Comparison of ENCODE assay signal across 22 mouse cellular contexts in the genomic region with DNA sequence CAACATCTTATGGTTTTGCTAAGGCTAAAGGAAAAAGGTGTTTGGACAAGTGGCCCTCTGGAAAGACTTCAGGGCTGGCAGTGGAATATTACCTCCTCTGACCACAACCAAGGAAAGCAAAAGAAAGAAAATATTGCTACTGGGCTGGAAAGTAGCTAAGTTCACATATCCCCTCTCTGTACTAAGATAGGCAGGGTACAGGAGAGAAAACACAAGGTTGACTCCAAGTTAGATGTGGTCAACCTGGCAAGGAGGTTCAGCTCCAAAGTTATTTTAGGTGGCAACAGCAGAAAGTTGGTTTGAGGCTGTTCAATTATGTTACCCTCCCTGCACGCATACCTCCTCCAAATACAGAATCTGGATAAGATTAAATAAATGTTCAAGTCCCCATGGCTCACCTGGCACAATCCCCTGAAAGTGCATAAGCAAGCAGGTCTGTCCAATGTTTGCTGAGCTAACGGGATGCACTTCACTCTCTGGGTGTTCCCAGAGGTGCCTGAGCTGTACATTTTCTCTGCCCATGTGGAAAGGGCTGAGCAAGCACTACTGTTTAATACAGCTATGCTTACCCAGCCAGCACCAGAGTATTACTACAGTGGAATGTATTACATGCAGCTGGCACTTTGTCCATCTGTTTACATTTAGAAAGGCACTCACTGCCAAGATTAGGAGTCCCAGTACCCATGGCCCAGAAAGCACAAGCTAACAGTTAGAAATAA.
DNase-seq lines count a peak whose midpoint lies in the region; ATAC-seq lines count a peak whose summit lies in the region.
"Had no signal": no experiment of that assay in that cellular context is flagged by ENCODE, and none has a peak within 500 bp of the region (broad histone marks: within the 10 kb centered on the region; RNA-seq: fewer than 3 reads in every experiment).

No protein-coding gene starts in this region.

- no peaks in the 10 kb centered on the region for H3K27me3 ChIP-seq in neural tube, embryonic 14.5 days (ENCODE audit: control insufficient read depth, insufficient read depth, low read length)
- H3K27me3 ChIP-seq in limb, embryonic 15.5 days = no peaks in the 10 kb centered on the region
- H3K27me3 ChIP-seq: CH12.LX; forebrain, embryonic 15.5 days; heart, embryonic 12.5 days; intestine, embryonic 15.5 days; stomach, embryonic 15.5 days had no signal

- H3K4me1 ChIP-seq in neural tube, embryonic 14.5 days (ENCODE audit: control insufficient read depth, insufficient read depth, low read length) = no peaks in the 10 kb centered on the region
- 0 out of 2 replicates have a peak, but pooled peaks cover 8% of the 10 kb centered on the region for H3K4me1 ChIP-seq in limb, embryonic 15.5 days
- H3K4me1 ChIP-seq: hindbrain, embryonic 10.5 days; intestine, embryonic 15.5 days; megakaryocyte, embryonic 14.5 days; stomach, embryonic 15.5 days had no signal

- no peaks in the 10 kb centered on the region for H3K9me3 ChIP-seq in neural tube, embryonic 14.5 days (ENCODE audit: control insufficient read depth, low read length)
- H3K9me3 ChIP-seq in limb, embryonic 15.5 days = no peaks in the 10 kb centered on the region
- H3K9me3 ChIP-seq: forebrain, embryonic 15.5 days; heart, embryonic 12.5 days; hindbrain, embryonic 10.5 days; intestine, embryonic 15.5 days; megakaryocyte, embryonic 14.5 days; stomach, embryonic 15.5 days had no signal

- ATAC-seq in frontal cortex, adult (ENCODE audit: low TSS enrichment) = 0 out of 2 replicates have a peak, but pooled peaks have one; percentile 34
- peak; percentile 51 for ATAC-seq in neural tube, embryonic 14.5 days (ENCODE audit: low read depth)
- peak; percentile 61 for ATAC-seq in limb, embryonic 15.5 days (ENCODE audit: insufficient number of reproducible peaks, low FRiP score, low TSS enrichment, low read depth)
- ATAC-seq: forebrain, embryonic 15.5 days; intestine, embryonic 15.5 days had no signal

- no peak overlapping the region; the same call in 1 of the 2 replicates for H3K27ac ChIP-seq in neural tube, embryonic 14.5 days (ENCODE audit: low read depth, low read length)
- peak overlapping the region; percentile 23; the same call in 1 of the 2 replicates for H3K27ac ChIP-seq in limb, embryonic 15.5 days
- H3K27ac ChIP-seq: forebrain, embryonic 15.5 days; hindbrain, embryonic 10.5 days; intestine, embryonic 15.5 days; stomach, embryonic 15.5 days had no signal

- no peak for DNase-seq in frontal cortex, postnatal 14 days (ENCODE audit: low spot score in 2 of 2)
- peak; percentile 8 for DNase-seq in kidney, postnatal 10 days
- DNase-seq in kidney, adult 11 months = no peak
- no peak for DNase-seq in neural tube, embryonic 10.5 days (ENCODE audit: extremely low spot score, low spot score)
- DNase-seq in B cell, adult 2 months = no peak
- DNase-seq: cerebellum, adult 18-20 months; cerebellum, postnatal 25 days; embryo, embryonic 11 days; gastrocnemius, postnatal 36 days; liver; midbrain, embryonic 14.5 days had no signal

- WGBS in neural tube, embryonic 14.5 days = 77% methylated on average over 2 of the region's 2 CpGs
- WGBS in limb, embryonic 15.5 days = 31% methylated on average over 2 of the region's 2 CpGs

- no peak overlapping the region for H3K4me2 ChIP-seq in neural tube, embryonic 14.5 days (ENCODE audit: low read depth, low read length)
- no peak overlapping the region for H3K4me2 ChIP-seq in limb, embryonic 15.5 days
- H3K4me2 ChIP-seq: forebrain, embryonic 15.5 days; heart, embryonic 12.5 days; intestine, embryonic 15.5 days; stomach, embryonic 15.5 days had no signal

- no peaks in the 10 kb centered on the region for H3K36me3 ChIP-seq in neural tube, embryonic 14.5 days (ENCODE audit: control insufficient read depth, insufficient read depth, low read length)
- no peaks in the 10 kb centered on the region for H3K36me3 ChIP-seq in limb, embryonic 15.5 days
- H3K36me3 ChIP-seq: forebrain, embryonic 15.5 days; heart, embryonic 12.5 days; hindbrain, embryonic 10.5 days; intestine, embryonic 15.5 days; stomach, embryonic 15.5 days had no signal

- no peak overlapping the region for H3K4me3 ChIP-seq in neural tube, embryonic 14.5 days (ENCODE audit: low read depth, low read length)
- H3K4me3 ChIP-seq in limb, embryonic 15.5 days = no peak overlapping the region
- H3K4me3 ChIP-seq: forebrain, embryonic 15.5 days; heart, embryonic 12.5 days; hindbrain, embryonic 10.5 days; intestine, embryonic 15.5 days; megakaryocyte, embryonic 14.5 days; myocyte; stomach, embryonic 15.5 days had no signal

- no peak overlapping the region for H3K9ac ChIP-seq in neural tube, embryonic 14.5 days (replicated peaks; ENCODE audit: low read depth, low read length)
- no peak overlapping the region for H3K9ac ChIP-seq in limb, embryonic 15.5 days
- H3K9ac ChIP-seq: forebrain, embryonic 15.5 days; heart, embryonic 12.5 days; intestine, embryonic 15.5 days; stomach, embryonic 15.5 days had no signal
